Mouse (Mus musculus) C2C12 (cell line): Measurements from ENCODE around the gene Fhit.

Source experiments
- CEBPB ChIP-seq: IDR thresholded peaks from one replicate; pipeline ENCODE4 v1.6.1; 2011; ENCODE audit warnings: low read depth, mild to moderate bottlenecking, control low read depth, moderate library complexity
- CTCF ChIP-seq: IDR thresholded peaks from one replicate; pipeline ENCODE4 v1.5.1; 2011; ENCODE audit not compliant: control insufficient read depth, insufficient read depth, insufficient read length
- FOSL1 ChIP-seq: IDR thresholded peaks from one replicate; pipeline ENCODE4 v1.8.0; 2011; ENCODE audit warnings: mild to moderate bottlenecking, low read length; ENCODE audit not compliant: poor library complexity, insufficient read depth, severe bottlenecking
- MAX ChIP-seq: IDR thresholded peaks from one replicate; pipeline ENCODE4 v1.6.1; 2011; ENCODE audit warnings: mild to moderate bottlenecking, control low read depth
- MYOG ChIP-seq: IDR thresholded peaks from one replicate; pipeline ENCODE4 v1.6.1; 2011; ENCODE audit not compliant: control insufficient read depth, insufficient read length; ENCODE audit errors: extremely low read depth
- USF1 ChIP-seq: IDR thresholded peaks from one replicate; pipeline ENCODE4 v1.6.1; 2011; ENCODE audit warnings: low read depth, mild to moderate bottlenecking, control low read depth, moderate library complexity

DNA sequence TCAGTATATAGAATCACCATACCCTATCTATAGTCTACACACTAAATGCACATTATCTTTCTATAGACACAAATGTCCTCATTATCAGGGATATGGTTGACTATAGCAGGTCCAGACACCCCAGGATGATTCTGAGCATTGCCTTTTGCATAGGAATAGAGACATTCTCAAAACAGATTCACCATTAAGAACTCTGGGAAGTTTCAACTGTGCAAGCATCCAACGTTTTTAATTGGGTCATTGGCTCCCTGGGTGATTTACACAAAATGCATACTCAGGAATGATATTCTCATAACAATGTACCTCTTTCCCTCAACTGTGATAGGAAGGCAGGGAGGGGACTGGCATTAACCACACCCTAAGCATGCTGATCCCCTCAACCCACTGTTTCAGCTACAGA, 1503.4 kb downstream of the Fhit start:
- no peak for TF ChIP-seq MAX
- no peak for TF ChIP-seq CTCF
- TF ChIP-seq CEBPB = no peak
- no peak for TF ChIP-seq USF1
- TF ChIP-seq MYOG = no peak
- no peak for TF ChIP-seq FOSL1
